Mouse (Mus musculus) lung, adult 2 months (tissue): Measurements from ENCODE around the gene P2rx2.

Experiments used
- CTCF ChIP-seq: fragments of 200-500 bp; IDR thresholded peaks from 2 replicates; pipeline ENCODE4 v1.5.1; 2011; ENCODE audit warnings: mild to moderate bottlenecking, low read length, control low read depth; ENCODE audit not compliant: insufficient read depth
- POLR2A ChIP-seq: fragments of 200-500 bp; IDR thresholded peaks from 2 replicates; pipeline ENCODE4 v1.6.1; 2011; ENCODE audit warnings: low read depth, mild to moderate bottlenecking, control low read depth, low read length, borderline replicate concordance; ENCODE audit errors: extremely low read depth

DNA sequence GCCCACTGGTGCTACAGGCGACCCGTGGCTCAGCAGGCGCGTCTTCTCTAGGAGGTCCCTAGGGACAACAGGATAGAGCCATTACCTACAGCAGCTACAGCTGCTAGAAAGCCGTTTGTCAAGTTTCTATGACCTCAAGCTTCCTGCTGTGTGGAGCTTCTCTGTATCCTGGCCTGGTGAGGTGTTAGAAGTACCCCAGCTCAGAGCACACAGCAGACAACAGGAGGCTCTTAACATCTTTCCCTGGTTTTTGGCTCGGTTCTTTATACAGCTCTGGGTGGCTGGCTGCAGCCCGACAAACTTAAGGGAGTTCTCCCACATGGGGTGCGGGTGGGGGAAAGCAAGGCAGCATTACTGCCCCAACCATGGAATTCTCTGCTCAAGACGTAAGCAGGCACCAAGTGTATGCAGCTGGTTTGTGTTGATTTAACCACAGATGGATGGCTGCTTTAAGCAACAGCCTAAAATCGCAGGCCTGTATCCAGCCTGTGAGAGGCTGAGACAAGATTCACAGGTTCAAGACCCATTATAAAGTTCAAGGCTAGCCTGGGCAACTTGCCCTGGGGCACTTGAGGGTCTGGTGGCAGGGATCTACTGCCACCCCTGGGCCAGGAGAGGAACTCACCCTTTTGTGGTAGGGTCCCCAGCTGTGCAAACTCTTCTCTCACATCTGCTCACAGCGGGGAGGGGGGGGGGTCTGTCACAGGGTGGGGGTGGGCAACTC lies 21.0 kb upstream of the P2rx2 start:
- TF ChIP-seq CTCF: no peak
- no peak for TF ChIP-seq POLR2A
